Mouse (Mus musculus) forebrain, embryonic 12.5 days (tissue): ENCODE results near the gene Nsmce1. TPM values are rescaled to one million over a fixed set of nuclear protein-coding genes. Genes with fewer than 3 reads are reported as not detected.
"Not testable (repeated sequence)": the region's sequence is repeated elsewhere in the genome, so short reads cannot be mapped to it uniquely, and the experiment has no call there.

Experiments
- ATAC-seq: fragments of 200-750 bp; cut with Nextera tagmentation; 2 replicates; pipeline ENCODE4 v1.8.0; 2017; ENCODE audit warnings: moderate TSS enrichment; ENCODE audit not compliant: low FRiP score
- H3K27ac ChIP-seq: fragments of 300-500 bp; sonication (generic); 2 replicates; pipeline ENCODE4 v1.5.1; 2016; ENCODE audit warnings: mild to moderate bottlenecking
- H3K27me3 ChIP-seq: fragments of 300-500 bp; sonication (generic); 2 replicates; pipeline ENCODE4 v1.6.1; 2016; ENCODE audit warnings: mild to moderate bottlenecking
- H3K36me3 ChIP-seq: fragments of 300-500 bp; sonication (generic); replicated peaks from 2 replicates; pipeline ENCODE4 v1.6.1; 2016; ENCODE audit warnings: mild to moderate bottlenecking
- H3K4me1 ChIP-seq: fragments of 300-500 bp; sonication (generic); 2 replicates; pipeline ENCODE4 v1.6.1; 2016
- H3K4me2 ChIP-seq: fragments of 300-500 bp; sonication (generic); 2 replicates; pipeline ENCODE4 v1.6.1; 2016; ENCODE audit warnings: mild to moderate bottlenecking, moderate library complexity
- H3K4me3 ChIP-seq: fragments of 300-500 bp; sonication (generic); replicated peaks from 2 replicates; pipeline ENCODE4 v1.5.1; 2016; ENCODE audit warnings: mild to moderate bottlenecking
- H3K9ac ChIP-seq: fragments of 300-500 bp; sonication (generic); 2 replicates; pipeline ENCODE4 v1.6.1; 2016; ENCODE audit warnings: mild to moderate bottlenecking
- H3K9me3 ChIP-seq: fragments of 300-500 bp; sonication (generic); 2 replicates; pipeline ENCODE4 v1.6.1; 2016
- WGBS: fragments of 180-500 bp; shearing (Covaris S2); methylation state at CpG from one replicate; pipeline ENCODE4 v1.1.7; 2016; 5-methylcytosine and 5-hydroxymethylcytosine counted together
- polyA plus RNA-seq: library from polyadenylated mRNA; unstranded; fragments of >200 nt; fragmentation: Nextera tagmentation; extraction: Ambion mirVana; gene quantifications from 2 replicates; pipeline ENCODE4 v1.2.1, GENCODE M21; 2016

The Nsmce1 gene
- polyA plus RNA-seq, 1 experiment from 2014 or later, result 113 TPM

GRCm38 (mm10) chr7:125453671-125454070 is 37.7 kb downstream of the Nsmce1 start:
- no peak for ATAC-seq

GRCm38 (mm10) chr7:125451078-125451477 is 40.3 kb downstream of the Nsmce1 start:
- ATAC-seq, result no peak
- H3K27me3 ChIP-seq, result no peaks in the 10 kb centered on the region
- H3K4me1 ChIP-seq, result no peaks in the 10 kb centered on the region
- peaks cover 30% of the 10 kb centered on the region for H3K36me3 ChIP-seq
- H3K4me3 ChIP-seq, result no peak overlapping the region
- no peak overlapping the region for H3K27ac ChIP-seq
- H3K9me3 ChIP-seq, result no peaks in the 10 kb centered on the region
- WGBS, result 98% methylated on average over 2 of the region's 2 CpGs
- no peak overlapping the region for H3K4me2 ChIP-seq
- H3K9ac ChIP-seq, result no peak overlapping the region

More at GRCm38 (mm10) chr7:125453671-125454070, 37.7 kb downstream of the Nsmce1 start:
- peaks cover 34% of the 10 kb centered on the region for H3K36me3 ChIP-seq
- H3K4me3 ChIP-seq, result no peak overlapping the region
- H3K27ac ChIP-seq, result no peak overlapping the region
- no peak overlapping the region for H3K4me2 ChIP-seq
- H3K9ac ChIP-seq, result no peak overlapping the region
- H3K4me1 ChIP-seq, result no peaks in the 10 kb centered on the region
- 98% methylated on average over 4 of the region's 4 CpGs for WGBS
- no peaks in the 10 kb centered on the region for H3K27me3 ChIP-seq
- H3K9me3 ChIP-seq, result no peaks in the 10 kb centered on the region

GRCm38 (mm10) chr7:125450678-125451077 is 40.7 kb downstream of the Nsmce1 start:
- Histone ChIP-seq H3K4me3 (no peak overlapping the region), H3K27me3 (no peaks in the 10 kb centered on the region), H3K9ac (no peak overlapping the region), H3K9me3 (no peaks in the 10 kb centered on the region), H3K27ac (no peak overlapping the region), H3K4me1 (peaks cover 1% of the 10 kb centered on the region), H3K36me3 (peaks cover 26% of the 10 kb centered on the region), H3K4me2 (no peak overlapping the region)
- 76% methylated on average over 1 of the region's 1 CpGs for WGBS
- no peak for ATAC-seq

- H3K27me3 ChIP-seq, result no peaks in the 10 kb centered on the region
- peak within 1 kb of the TSS; percentile 54 for H3K4me3 ChIP-seq
- peak; percentile 96 for ATAC-seq
- 3% methylated on average over 61 of the region's 61 CpGs for WGBS
- H3K4me2 ChIP-seq, result peak within 1 kb of the TSS; percentile 81
- no peaks in the 10 kb centered on the region for H3K9me3 ChIP-seq
- H3K27ac ChIP-seq, result peak within 1 kb of the TSS; percentile 94
- H3K36me3 ChIP-seq, result peaks cover 6% of the 10 kb centered on the region; the same call in 1 of the 2 replicates
- H3K4me1 ChIP-seq, result peaks cover 16% of the 10 kb centered on the region
- peak within 1 kb of the TSS; percentile 61 for H3K9ac ChIP-seq
Measured at GRCm38 (mm10) chr7:125444464-125445401, 46.7 kb downstream of the Nsmce1 start, which contains the start of gene Kdm8. TSS of gene Kdm8 (plus strand) at chr7:125444676.

- peak overlapping the region; percentile 94 for H3K27ac ChIP-seq
- H3K4me1 ChIP-seq, result peaks cover 16% of the 10 kb centered on the region
- H3K4me2 ChIP-seq, result peak overlapping the region; percentile 81
- H3K9ac ChIP-seq, result peak overlapping the region; percentile 61
- H3K36me3 ChIP-seq, result peaks cover 6% of the 10 kb centered on the region; the same call in 1 of the 2 replicates
- WGBS, result 29% methylated on average over 10 of the region's 10 CpGs
- no peaks in the 10 kb centered on the region for H3K9me3 ChIP-seq
- H3K27me3 ChIP-seq, result no peaks in the 10 kb centered on the region
- peak overlapping the region; percentile 54 for H3K4me3 ChIP-seq
- peak; percentile 7 for ATAC-seq
Measured at GRCm38 (mm10) chr7:125444076-125444463, 47.3 kb downstream of the Nsmce1 start.

GRCm38 (mm10) chr7:125442323-125442722 is 49.1 kb downstream of the Nsmce1 start:
- H3K9ac ChIP-seq, result no peak overlapping the region
- H3K4me3 ChIP-seq, result no peak overlapping the region
- H3K27ac ChIP-seq, result no peak overlapping the region
- H3K9me3 ChIP-seq, result no peaks in the 10 kb centered on the region
- H3K4me1 ChIP-seq, result peaks cover 16% of the 10 kb centered on the region
- ATAC-seq, result no peak
- no peak overlapping the region for H3K4me2 ChIP-seq
- WGBS, result 70% methylated on average over 4 of the region's 4 CpGs
- H3K36me3 ChIP-seq, result peaks cover 6% of the 10 kb centered on the region; the same call in 1 of the 2 replicates
- no peaks in the 10 kb centered on the region for H3K27me3 ChIP-seq

GRCm38 (mm10) chr7:125434666-125435290 is 56.6 kb downstream of the Nsmce1 start:
- no peaks in the 10 kb centered on the region for H3K9me3 ChIP-seq
- no peaks in the 10 kb centered on the region for H3K27me3 ChIP-seq
- H3K36me3 ChIP-seq, result no peaks in the 10 kb centered on the region
- WGBS, result 52% methylated on average over 8 of the region's 8 CpGs
- H3K9ac ChIP-seq, result no peak overlapping the region
- H3K27ac ChIP-seq, result 0 out of 2 replicates have a peak overlapping the region, but pooled peaks have one; percentile 43
- H3K4me3 ChIP-seq, result no peak overlapping the region
- ATAC-seq, result peak; percentile 36; the same call in 1 of the 2 replicates
- no peaks in the 10 kb centered on the region for H3K4me1 ChIP-seq
- H3K4me2 ChIP-seq, result no peak overlapping the region

GRCm38 (mm10) chr7:125433874-125434273 is 57.5 kb downstream of the Nsmce1 start:
- no peaks in the 10 kb centered on the region for H3K36me3 ChIP-seq
- H3K27me3 ChIP-seq, result no peaks in the 10 kb centered on the region
- no peaks in the 10 kb centered on the region for H3K9me3 ChIP-seq
- no peak for ATAC-seq
- no peak overlapping the region for H3K4me3 ChIP-seq
- H3K9ac ChIP-seq, result no peak overlapping the region
- 88% methylated on average over 3 of the region's 3 CpGs for whole genome bisulfite sequencing
- no peak overlapping the region for H3K27ac ChIP-seq
- H3K4me1 ChIP-seq, result no peaks in the 10 kb centered on the region
- no peak overlapping the region for H3K4me2 ChIP-seq

- WGBS, result 76% methylated on average over 7 of the region's 7 CpGs
- Histone ChIP-seq H3K4me3 (no peak overlapping the region), H3K27ac (no peak overlapping the region), H3K9me3 (no peaks in the 10 kb centered on the region), H3K36me3 (no peaks in the 10 kb centered on the region), H3K4me2 (no peak overlapping the region), H3K27me3 (no peaks in the 10 kb centered on the region), H3K4me1 (no peaks in the 10 kb centered on the region), H3K9ac (no peak overlapping the region)
- no peak for ATAC-seq
Measured at GRCm38 (mm10) chr7:125430170-125430842, 61.1 kb downstream of the Nsmce1 start.

GRCm38 (mm10) chr7:125428816-125429500 is 62.4 kb downstream of the Nsmce1 start:
- H3K4me3 ChIP-seq, H3K27ac ChIP-seq, H3K4me2 ChIP-seq, H3K9ac ChIP-seq, H3K27me3 ChIP-seq, H3K4me1 ChIP-seq, ATAC-seq, H3K36me3 ChIP-seq, H3K9me3 ChIP-seq: not testable (repeated sequence)
- WGBS, result 76% methylated on average over 5 of the region's 5 CpGs

GRCm38 (mm10) chr7:125428381-125428780 is 63.0 kb downstream of the Nsmce1 start:
- H3K27me3 ChIP-seq, result no peaks in the 10 kb centered on the region
- H3K4me2 ChIP-seq, result no peak overlapping the region
- H3K36me3 ChIP-seq, result no peaks in the 10 kb centered on the region
- H3K4me3 ChIP-seq, result no peak overlapping the region
- ATAC-seq, result no peak
- H3K4me1 ChIP-seq, result no peaks in the 10 kb centered on the region
- WGBS, result 87% methylated on average over 7 of the region's 7 CpGs
- H3K9ac ChIP-seq, result no peak overlapping the region
- no peaks in the 10 kb centered on the region for H3K9me3 ChIP-seq
- H3K27ac ChIP-seq, result no peak overlapping the region
